10 mouse cellular contexts compared by ENCODE assay signal in the genomic region with DNA sequence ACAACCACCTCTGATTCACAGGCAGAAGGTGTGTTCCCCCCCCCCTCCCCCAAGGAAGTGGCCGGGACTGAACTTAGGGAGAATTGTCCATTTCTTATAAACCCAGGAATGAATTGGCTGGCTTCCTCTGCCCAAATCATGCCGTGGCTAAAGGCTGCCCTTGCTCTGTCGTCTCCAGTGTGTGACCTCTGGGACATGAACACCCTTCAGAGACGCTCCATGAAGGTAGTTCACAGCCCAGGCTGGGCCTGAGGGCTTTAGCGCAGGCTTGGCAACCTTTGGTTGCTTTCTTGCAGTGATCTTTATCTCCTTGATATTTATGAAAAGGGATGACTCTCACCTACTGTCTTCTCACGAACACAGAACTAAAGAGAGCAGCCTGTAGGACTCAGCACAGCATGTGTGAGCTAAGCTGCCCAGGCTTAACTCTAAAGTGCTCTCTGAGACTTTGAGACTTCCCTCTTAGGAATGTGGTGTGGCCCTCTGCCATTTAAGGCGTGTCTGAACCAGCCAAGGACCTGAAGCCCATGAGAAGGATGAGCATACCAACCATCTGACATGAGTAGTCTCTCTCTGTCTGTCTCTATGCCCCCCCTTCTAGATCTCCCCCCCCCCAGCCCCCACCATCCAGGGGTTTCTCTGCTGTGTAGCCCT. TPM values are rescaled to one million over a fixed set of nuclear protein-coding genes. Genes with fewer than 3 reads are reported as not detected.
A peak's percentile ranks its signal among the peaks of the same experiment; 100 is the strongest.
DNase-seq lines count a peak whose midpoint lies in the region; ATAC-seq and TF ChIP-seq lines count a peak whose summit lies in the region.
"Had no signal": no experiment of that assay in that cellular context is flagged by ENCODE, and none has a peak within 500 bp of the region (broad histone marks: within the 10 kb centered on the region; RNA-seq: fewer than 3 reads in every experiment).

No protein-coding gene starts in this region.

- no peak overlapping the region for H3K9ac ChIP-seq in midbrain, embryonic 13.5 days (replicated peaks)
- no peak overlapping the region for H3K9ac ChIP-seq in midbrain, embryonic 11.5 days (ENCODE audit: low read length)
- 0 out of 2 replicates have a peak overlapping the region, but pooled peaks have one; percentile 25 for H3K9ac ChIP-seq in limb, embryonic 13.5 days
- no peak overlapping the region for H3K9ac ChIP-seq in stomach, embryonic 15.5 days

- no peak overlapping the region for H3K4me2 ChIP-seq in midbrain, embryonic 13.5 days (replicated peaks)
- no peak overlapping the region for H3K4me2 ChIP-seq in midbrain, embryonic 11.5 days
- H3K4me2 ChIP-seq in limb, embryonic 13.5 days (replicated peaks): peak overlapping the region; percentile 42
- H3K4me2 ChIP-seq in stomach, embryonic 15.5 days: peak overlapping the region; percentile 22

- H3K36me3 ChIP-seq in midbrain, embryonic 13.5 days: no peaks in the 10 kb centered on the region
- no peaks in the 10 kb centered on the region for H3K36me3 ChIP-seq in midbrain, embryonic 11.5 days (ENCODE audit: control insufficient read depth, insufficient read depth, low read length)
- no peaks in the 10 kb centered on the region for H3K36me3 ChIP-seq in limb, embryonic 13.5 days
- H3K36me3 ChIP-seq in stomach, embryonic 15.5 days: no peaks in the 10 kb centered on the region

- no peak for DNase-seq in midbrain, embryonic 11.5 days (ENCODE audit: low spot score, missing footprints)
- no peak for DNase-seq in right cerebral cortex, postnatal 14 days
- no peak for DNase-seq in layer of hippocampus, adult 2 months (ENCODE audit: low spot score in 2 of 2)

- H3K4me1 ChIP-seq in midbrain, embryonic 13.5 days (replicated peaks): 0 out of 2 replicates have a peak, but pooled peaks cover 4% of the 10 kb centered on the region
- no peaks in the 10 kb centered on the region for H3K4me1 ChIP-seq in midbrain, embryonic 11.5 days (ENCODE audit: control insufficient read depth, insufficient read depth, low read length)
- peaks cover 31% of the 10 kb centered on the region for H3K4me1 ChIP-seq in limb, embryonic 13.5 days
- H3K4me1 ChIP-seq in stomach, embryonic 15.5 days: peaks cover 6% of the 10 kb centered on the region

- peak; percentile 50; the same call in 1 of the 2 replicates for ATAC-seq in midbrain, embryonic 13.5 days
- ATAC-seq in midbrain, embryonic 11.5 days (ENCODE audit: low FRiP score): no peak
- peak; percentile 62 for ATAC-seq in common myeloid progenitor, adult 5-6 weeks (replicated peaks; ENCODE audit: low read depth, poor library complexity, severe bottlenecking)
- no peak for ATAC-seq in limb, embryonic 13.5 days (ENCODE audit: low FRiP score, low read depth)
- ATAC-seq in stomach, embryonic 15.5 days (ENCODE audit: insufficient read depth, low FRiP score, low read depth): no peak
- no peak for ATAC-seq in inflammation-experienced regulatory T-cells, adult 6 months

- no peak overlapping the region for H3K4me3 ChIP-seq in midbrain, embryonic 13.5 days (replicated peaks)
- H3K4me3 ChIP-seq in midbrain, embryonic 11.5 days (ENCODE audit: low read depth, low read length): no peak overlapping the region
- H3K4me3 ChIP-seq in limb, embryonic 13.5 days: no peak overlapping the region
- H3K4me3 ChIP-seq in stomach, embryonic 15.5 days (replicated peaks): no peak overlapping the region
- H3K4me3 ChIP-seq in layer of hippocampus, adult 2 months: no peak overlapping the region; the same call in 1 of the 2 replicates

- TF ChIP-seq CTCF in layer of hippocampus, adult 2 months (conservative IDR thresholded peaks at IDR 0.05): no peak

- WGBS in midbrain, embryonic 13.5 days: 69% methylated on average over 7 of the region's 7 CpGs
- WGBS in midbrain, embryonic 11.5 days: 63% methylated on average over 7 of the region's 7 CpGs
- WGBS in limb, embryonic 13.5 days: 45% methylated on average over 7 of the region's 7 CpGs
- WGBS in stomach, embryonic 15.5 days: 44% methylated on average over 7 of the region's 7 CpGs

- H3K27ac ChIP-seq in midbrain, embryonic 13.5 days: no peak overlapping the region
- no peak overlapping the region for H3K27ac ChIP-seq in midbrain, embryonic 11.5 days (ENCODE audit: low read depth, low read length)
- H3K27ac ChIP-seq in limb, embryonic 13.5 days: no peak overlapping the region
- no peak overlapping the region for H3K27ac ChIP-seq in stomach, embryonic 15.5 days
- no peak overlapping the region for H3K27ac ChIP-seq in layer of hippocampus, adult 2 months

- 0 out of 2 replicates have a peak, but pooled peaks cover 4% of the 10 kb centered on the region for H3K9me3 ChIP-seq in midbrain, embryonic 13.5 days
- H3K9me3 ChIP-seq in midbrain, embryonic 11.5 days (ENCODE audit: control insufficient read depth, low read length): no peaks in the 10 kb centered on the region
- H3K9me3 ChIP-seq in limb, embryonic 13.5 days: no peaks in the 10 kb centered on the region
- no peaks in the 10 kb centered on the region for H3K9me3 ChIP-seq in stomach, embryonic 15.5 days

- H3K27me3 ChIP-seq in midbrain, embryonic 13.5 days: no peaks in the 10 kb centered on the region
- H3K27me3 ChIP-seq in midbrain, embryonic 11.5 days (ENCODE audit: control insufficient read depth, insufficient read depth, low read length): no peaks in the 10 kb centered on the region
- peaks cover 36% of the 10 kb centered on the region for H3K27me3 ChIP-seq in limb, embryonic 13.5 days
- no peaks in the 10 kb centered on the region for H3K27me3 ChIP-seq in stomach, embryonic 15.5 days (replicated peaks)

RNA-seq across cellular contexts. Expression of a gene that starts 15.4 kb away (rescaled TPM):
- polyA plus RNA-seq in midbrain, embryonic 13.5 days (2015; fragmentation: Nextera tagmentation; extraction: Ambion mirVana): 0.14 TPM in 1 of 2 replicates, not detected in the other
- polyA plus RNA-seq in midbrain, embryonic 11.5 days (2014; fragmentation: Nextera tagmentation; extraction: Ambion mirVana): 0.38 and 0.50 TPM in 2 replicates
- total RNA-seq in common myeloid progenitor, adult 5-6 weeks (2017): 0.50 and 1.5 TPM in 2 replicates
- polyA plus RNA-seq in limb, embryonic 13.5 days (2015; fragmentation: Nextera tagmentation; extraction: Ambion mirVana): not detected in 2 replicates
- polyA plus RNA-seq in stomach, embryonic 15.5 days (2015; fragmentation: Nextera tagmentation; extraction: Ambion mirVana): 2.6 and 3.5 TPM in 2 replicates
- under 1 TPM in 1 of 2 experiments, not detected in 1; 0.33 TPM for total RNA-seq in layer of hippocampus, adult 2 months (2021)
- polyA plus RNA-seq in inflammation-experienced regulatory T-cells, adult 6 months (2017; shearing (Covaris generic)): under 1 TPM in 1 of 3 experiments, not detected in 2; 0.94 TPM

RNA-seq across cellular contexts. Expression of a gene that starts 15.4 kb away (rescaled TPM):
- 0.14 and 0.17 TPM in 2 replicates for polyA plus RNA-seq in midbrain, embryonic 13.5 days (2015; fragmentation: Nextera tagmentation; extraction: Ambion mirVana)
- 0.12 TPM in 1 of 2 replicates, not detected in the other for polyA plus RNA-seq in midbrain, embryonic 11.5 days (2014; fragmentation: Nextera tagmentation; extraction: Ambion mirVana)
- not detected in 2 replicates for total RNA-seq in common myeloid progenitor, adult 5-6 weeks (2017)
- 0.15 and 0.27 TPM in 2 replicates for polyA plus RNA-seq in limb, embryonic 13.5 days (2015; fragmentation: Nextera tagmentation; extraction: Ambion mirVana)
- 0.19 and 0.46 TPM in 2 replicates for polyA plus RNA-seq in stomach, embryonic 15.5 days (2015; fragmentation: Nextera tagmentation; extraction: Ambion mirVana)
- not detected for total RNA-seq in layer of hippocampus, adult 2 months (2021)
- polyA plus RNA-seq in inflammation-experienced regulatory T-cells, adult 6 months (2017; shearing (Covaris generic)): 10 to 100 TPM; 50.8 to 77.5 (median 75.0) TPM
- total RNA-seq: adrenal gland, postnatal 14 days; layer of hippocampus, postnatal 25 days had no signal

Comparison
In these comparisons a context has a peak if more than half of its experiments do, and no peak if none do; other contexts are left out.
1. ATAC-seq: peak in midbrain, embryonic 13.5 days (single experiment) and common myeloid progenitor, adult 5-6 weeks (single experiment); none in midbrain, embryonic 11.5 days (single experiment), limb, embryonic 13.5 days (single experiment), stomach, embryonic 15.5 days (single experiment) and inflammation-experienced regulatory T-cells, adult 6 months (single experiment).
2. H3K4me2 ChIP-seq: peak in limb, embryonic 13.5 days (single experiment) and stomach, embryonic 15.5 days (single experiment); none in midbrain, embryonic 13.5 days (single experiment) and midbrain, embryonic 11.5 days (single experiment).
3. RNA of a gene that starts 15.4 kb away (polyA plus RNA-seq): 50.8 to 77.5 TPM in inflammation-experienced regulatory T-cells, adult 6 months; 0.19 to 0.46 TPM in stomach, embryonic 15.5 days, 0.15 to 0.27 TPM in limb, embryonic 13.5 days, 0.14 to 0.17 TPM in midbrain, embryonic 13.5 days and 0.12 TPM in midbrain, embryonic 11.5 days; every median in the first group is over 10 times any median in the second.